Mouse (Mus musculus) stomach, postnatal 0 days (tissue): Measurements from ENCODE around the gene Slc35d2. TPM values are rescaled to one million over a fixed set of nuclear protein-coding genes. Genes with fewer than 3 reads are reported as not detected.
A peak's percentile ranks its signal among the peaks of the same experiment; 100 is the strongest.

ENCODE experiments used
- ATAC-seq: fragments of 200-750 bp; cut with Nextera tagmentation; 2 replicates; pipeline ENCODE4 v1.8.0; 2017; ENCODE audit not compliant: low FRiP score, low TSS enrichment
- DNase-seq: peaks from one replicate; pipeline ENCODE4 v3.0.0-alpha.2; 2016; ENCODE audit warnings: low spot score
- H3K27ac ChIP-seq: fragments of 300-500 bp; sonication (generic); replicated peaks from 2 replicates; pipeline ENCODE4 v1.5.1; 2014; ENCODE audit warnings: mild to moderate bottlenecking, control low read depth
- H3K27me3 ChIP-seq: fragments of 300-500 bp; sonication (generic); 2 replicates; pipeline ENCODE4 v1.6.1; 2014; ENCODE audit warnings: low read length; ENCODE audit not compliant: control insufficient read depth, insufficient read depth
- H3K36me3 ChIP-seq: fragments of 300-500 bp; sonication (generic); 2 replicates; pipeline ENCODE4 v1.6.1; 2014; ENCODE audit warnings: low read length, mixed read lengths; ENCODE audit not compliant: control insufficient read depth, insufficient read depth
- H3K4me1 ChIP-seq: fragments of 300-500 bp; sonication (generic); replicated peaks from 2 replicates; pipeline ENCODE4 v1.6.1; 2014; ENCODE audit warnings: antibody characterized with exemption; ENCODE audit not compliant: control insufficient read depth, insufficient read depth
- H3K4me2 ChIP-seq: fragments of 300-500 bp; sonication (generic); replicated peaks from 2 replicates; pipeline ENCODE4 v1.6.1; 2014; ENCODE audit warnings: low read depth, mild to moderate bottlenecking, control low read depth, moderate library complexity
- H3K4me3 ChIP-seq: fragments of 300-500 bp; sonication (generic); 2 replicates; pipeline ENCODE4 v1.5.1; 2014; ENCODE audit warnings: low read depth, low read length, control low read depth
- H3K9ac ChIP-seq: fragments of 300-500 bp; sonication (generic); 2 replicates; pipeline ENCODE4 v1.6.1; 2014; ENCODE audit warnings: mild to moderate bottlenecking, low read length, control low read depth, mixed read lengths
- H3K9me3 ChIP-seq: fragments of 300-500 bp; sonication (generic); 2 replicates; pipeline ENCODE4 v1.6.1; 2016; ENCODE audit warnings: low read length; ENCODE audit not compliant: control insufficient read depth
- CTCF ChIP-seq: IDR thresholded peaks from 2 replicates; pipeline ENCODE4 v1.5.1; 2016; ENCODE audit warnings: antibody characterized with exemption, low read depth, mild to moderate bottlenecking, moderate library complexity
- EP300 ChIP-seq: optimal IDR thresholded peaks from 2 replicates; pipeline ENCODE3; 2016; ENCODE audit warnings: antibody characterized with exemption
- WGBS: fragments of 180-500 bp; shearing (Covaris S2); extraction: QIAGEN DNeasy Blood & Tissue Kit; methylation state at CpG from one replicate; pipeline ENCODE4 v1.1.7; 2014; 5-methylcytosine and 5-hydroxymethylcytosine counted together
- polyA plus RNA-seq: library from polyadenylated mRNA; unstranded; fragments of >200 nt; fragmentation: Nextera tagmentation; extraction: Ambion mirVana; gene quantifications from 2 replicates; pipeline ENCODE4 v1.2.1, GENCODE M21; 2015

Slc35d2 gene
- polyA plus RNA-seq, 1 experiment from 2014 or later, result 7.9 TPM

DNA sequence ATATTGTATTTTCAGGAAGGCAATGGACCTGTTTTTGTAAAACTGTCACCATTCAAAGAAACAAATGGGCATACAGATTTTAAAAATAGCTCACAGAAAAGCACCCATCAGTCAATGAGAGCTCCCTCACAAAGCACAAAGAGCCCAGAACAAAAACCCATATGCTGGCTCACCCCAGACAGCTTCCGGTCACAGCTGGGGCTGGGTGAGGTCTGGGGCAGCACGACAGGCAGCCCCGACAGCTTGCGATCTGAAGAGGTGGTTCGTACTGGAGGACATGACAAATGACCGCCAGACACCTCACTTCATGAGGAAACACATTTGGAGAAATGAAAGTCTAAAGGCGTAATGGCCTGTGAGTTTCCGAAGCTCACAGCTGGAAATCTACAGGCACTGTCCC, 21.6 kb downstream of the Slc35d2 start:
- DNase-seq (no peak), ATAC-seq (no peak)
- no peaks in the 10 kb centered on the region for H3K27me3 ChIP-seq
- no peaks in the 10 kb centered on the region for H3K4me1 ChIP-seq
- H3K4me3 ChIP-seq, result no peak overlapping the region
- WGBS, result 38% methylated on average over 8 of the region's 8 CpGs
- no peak overlapping the region for H3K4me2 ChIP-seq
- no peaks in the 10 kb centered on the region for H3K36me3 ChIP-seq
- no peak overlapping the region for H3K27ac ChIP-seq
- no peak for TF ChIP-seq EP300
- no peak for TF ChIP-seq CTCF
- no peaks in the 10 kb centered on the region for H3K9me3 ChIP-seq
- no peak overlapping the region for H3K9ac ChIP-seq

DNA sequence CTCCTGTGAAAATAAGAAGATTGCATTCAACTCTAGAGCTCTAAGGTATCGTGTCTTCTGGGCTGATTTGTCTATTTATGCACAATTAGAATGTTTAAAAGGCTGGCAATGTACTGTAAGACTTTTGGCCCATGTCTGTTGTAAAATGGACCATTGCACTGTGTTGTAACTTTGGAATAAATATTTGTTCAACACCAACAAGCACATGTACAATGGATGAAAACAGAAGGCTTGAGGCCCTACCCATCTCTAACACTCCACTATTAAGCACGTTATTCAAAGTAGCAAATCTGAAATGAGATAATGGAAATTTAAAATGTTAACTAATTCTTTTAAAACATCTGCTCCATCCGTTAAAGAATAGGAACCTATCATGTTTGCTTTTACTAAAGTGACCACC, 22.1 kb downstream of the Slc35d2 start:
- no peak overlapping the region for H3K27ac ChIP-seq
- DNase-seq (no peak), ATAC-seq (no peak)
- no peak overlapping the region for H3K4me3 ChIP-seq
- H3K36me3 ChIP-seq, result no peaks in the 10 kb centered on the region
- WGBS, result 55% methylated on average over 3 of the region's 3 CpGs
- no peaks in the 10 kb centered on the region for H3K9me3 ChIP-seq
- no peaks in the 10 kb centered on the region for H3K27me3 ChIP-seq
- no peak overlapping the region for H3K4me2 ChIP-seq
- H3K9ac ChIP-seq, result no peak overlapping the region
- no peaks in the 10 kb centered on the region for H3K4me1 ChIP-seq
- TF ChIP-seq CTCF (no peak), EP300 (no peak)

DNA sequence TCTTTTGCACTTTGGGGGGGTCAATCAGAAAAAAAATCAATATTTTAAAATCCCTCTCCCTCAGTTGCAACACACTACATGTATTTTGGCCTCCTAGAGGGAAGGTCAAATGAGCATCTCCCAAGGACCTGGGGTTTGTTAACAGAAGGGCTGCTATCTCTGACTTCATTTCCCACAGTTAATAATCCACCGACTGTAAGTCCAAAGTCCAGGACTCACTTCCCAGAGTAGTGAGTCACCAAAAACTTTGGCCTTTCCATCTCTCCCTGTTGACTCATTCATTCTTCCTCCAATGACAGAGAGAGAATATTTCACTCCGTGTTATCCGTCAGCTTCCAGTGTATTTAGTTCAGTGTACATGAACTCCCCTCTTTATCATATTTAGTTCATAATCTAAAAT, 23.5 kb downstream of the Slc35d2 start:
- peak; percentile 95 for ATAC-seq
- Histone ChIP-seq H3K4me2 (no peak overlapping the region), H3K4me1 (no peaks in the 10 kb centered on the region), H3K4me3 (no peak overlapping the region), H3K27ac (no peak overlapping the region), H3K9ac (no peak overlapping the region), H3K36me3 (no peaks in the 10 kb centered on the region), H3K9me3 (no peaks in the 10 kb centered on the region), H3K27me3 (no peaks in the 10 kb centered on the region)
- TF ChIP-seq CTCF (no peak), EP300 (no peak)
- peak; percentile 55 for DNase-seq
- WGBS, result 52% methylated on average over 3 of the region's 3 CpGs

DNA sequence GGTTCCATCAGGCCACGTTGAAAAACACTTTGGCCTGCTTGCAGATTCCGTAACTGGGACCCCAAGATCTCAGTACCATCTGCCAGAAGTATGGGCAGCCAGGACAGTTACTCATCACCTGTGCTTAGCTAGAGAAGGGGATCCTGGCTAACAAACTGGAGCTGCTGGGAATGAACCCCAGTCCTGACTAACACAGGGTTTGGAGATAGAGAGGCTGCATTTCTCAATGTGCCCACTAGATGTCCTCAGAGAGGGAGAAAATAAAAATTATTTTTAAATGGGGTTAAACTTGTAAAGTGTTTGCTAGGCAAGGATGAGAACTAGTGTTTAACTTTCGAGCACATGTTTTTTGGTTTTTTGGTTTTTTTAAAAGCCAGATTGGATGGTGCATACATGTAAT, 29.0 kb downstream of the Slc35d2 start:
- TF ChIP-seq EP300 (no peak), CTCF (peak; percentile 81)
- Histone ChIP-seq H3K9me3 (no peaks in the 10 kb centered on the region), H3K36me3 (no peaks in the 10 kb centered on the region), H3K4me1 (no peaks in the 10 kb centered on the region), H3K27me3 (no peaks in the 10 kb centered on the region), H3K9ac (no peak overlapping the region), H3K4me2 (no peak overlapping the region), H3K27ac (no peak overlapping the region), H3K4me3 (no peak overlapping the region)
- ATAC-seq (peak; percentile 59; the same call in 1 of the 2 replicates), DNase-seq (no peak)
- 72% methylated on average over 3 of the region's 3 CpGs for WGBS

DNA sequence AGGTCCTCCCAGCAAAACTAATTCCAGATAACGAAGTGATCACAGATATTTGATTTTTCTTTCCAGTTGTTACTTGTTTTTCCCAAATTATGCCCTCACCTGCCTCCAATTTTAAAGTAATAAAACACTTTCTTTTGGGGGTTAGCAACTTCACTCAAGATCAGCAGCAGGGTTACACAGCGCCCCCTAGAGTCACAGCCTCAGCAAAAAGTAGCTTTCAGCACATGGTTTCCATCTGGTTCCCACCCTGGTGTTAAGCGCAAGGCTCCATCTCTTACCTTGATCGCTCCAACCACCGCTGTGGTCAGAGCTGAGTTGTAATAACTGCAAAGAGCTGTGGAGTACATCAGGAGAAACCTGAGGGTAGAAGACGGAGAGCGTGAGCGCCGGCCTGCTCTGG, 30.2 kb downstream of the Slc35d2 start:
- Histone ChIP-seq H3K9ac (no peak overlapping the region), H3K4me1 (no peaks in the 10 kb centered on the region), H3K4me2 (no peak overlapping the region), H3K27ac (no peak overlapping the region), H3K9me3 (no peaks in the 10 kb centered on the region), H3K4me3 (no peak overlapping the region), H3K36me3 (no peaks in the 10 kb centered on the region), H3K27me3 (no peaks in the 10 kb centered on the region)
- no peak for ATAC-seq
- DNase-seq, result peak; percentile 40
- 76% methylated on average over 9 of the region's 9 CpGs for WGBS
- no peak for TF ChIP-seq EP300
- TF ChIP-seq CTCF, result peak; percentile 70

DNA sequence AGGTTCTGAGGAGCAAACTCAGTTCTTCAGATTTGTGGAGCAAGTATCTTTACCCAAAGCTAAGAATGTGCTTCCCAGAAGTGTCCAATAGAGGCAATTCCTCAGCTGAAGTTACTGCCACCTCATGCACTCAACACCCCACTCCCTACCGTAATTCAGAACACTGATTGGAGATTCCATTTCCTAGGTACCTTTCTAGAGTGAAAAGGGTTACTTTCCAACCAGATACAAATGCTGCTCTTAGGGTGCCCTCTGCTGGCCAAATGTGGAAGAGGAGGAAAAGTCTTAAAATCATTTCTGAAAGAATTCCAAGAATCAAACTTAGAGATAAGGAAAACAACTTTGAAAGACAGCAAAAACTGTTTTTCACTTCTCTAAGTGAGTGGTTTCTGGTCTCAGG, 35.8 kb downstream of the Slc35d2 start:
- Histone ChIP-seq H3K4me2 (no peak overlapping the region), H3K9me3 (no peaks in the 10 kb centered on the region), H3K27me3 (no peaks in the 10 kb centered on the region), H3K27ac (no peak overlapping the region), H3K4me1 (no peaks in the 10 kb centered on the region), H3K36me3 (no peaks in the 10 kb centered on the region), H3K9ac (no peak overlapping the region), H3K4me3 (no peak overlapping the region)
- 0% methylated on average over 1 of the region's 1 CpGs for WGBS
- DNase-seq (peak; percentile 76), ATAC-seq (no peak)
- TF ChIP-seq CTCF, result peak; percentile 93
- no peak for TF ChIP-seq EP300
